Mouse (Mus musculus) embryonic facial prominence, embryonic 10.5 days (tissue): ENCODE results near the gene Bsph1. TPM values are rescaled to one million over a fixed set of nuclear protein-coding genes. Genes with fewer than 3 reads are reported as not detected.
"Not testable (repeated sequence)": the region's sequence is repeated elsewhere in the genome, so short reads cannot be mapped to it uniquely, and the experiment has no call there.

Experiments used
- DNase-seq: peaks from one replicate; pipeline ENCODE4 v3.0.0-alpha.2; 2017; ENCODE audit warnings: low spot score
- H3K27ac ChIP-seq: fragments of 300-500 bp; sonication (generic); replicated peaks from 2 replicates; pipeline ENCODE4 v1.5.1; 2016; ENCODE audit warnings: mild to moderate bottlenecking
- H3K27me3 ChIP-seq: fragments of 300-500 bp; sonication (generic); replicated peaks from 2 replicates; pipeline ENCODE4 v1.6.1; 2016; ENCODE audit warnings: low read depth, mild to moderate bottlenecking; ENCODE audit not compliant: poor library complexity, severe bottlenecking
- H3K36me3 ChIP-seq: fragments of 300-500 bp; sonication (generic); replicated peaks from 2 replicates; pipeline ENCODE4 v1.6.1; 2016; ENCODE audit warnings: mild to moderate bottlenecking, moderate library complexity
- H3K4me1 ChIP-seq: fragments of 300-500 bp; sonication (generic); 2 replicates; pipeline ENCODE4 v1.6.1; 2016
- H3K4me3 ChIP-seq: fragments of 300-500 bp; sonication (generic); 2 replicates; pipeline ENCODE4 v1.5.1; 2016; ENCODE audit warnings: mild to moderate bottlenecking, moderate library complexity
- H3K9me3 ChIP-seq: fragments of 300-500 bp; sonication (generic); 2 replicates; pipeline ENCODE4 v1.6.1; 2016; ENCODE audit warnings: mild to moderate bottlenecking
- whole genome bisulfite sequencing: fragments of 180-500 bp; shearing (Covaris S2); methylation state at CpG from one replicate; pipeline ENCODE4 v1.1.7; 2016; 5-methylcytosine and 5-hydroxymethylcytosine counted together
- polyA plus RNA-seq: library from polyadenylated mRNA; unstranded; fragments of >200 nt; fragmentation: Nextera tagmentation; extraction: Ambion mirVana; gene quantifications from 2 replicates; pipeline ENCODE4 v1.2.1, GENCODE M21; 2016

The Bsph1 gene
- polyA plus RNA-seq = not detected in 2 replicates

DNA sequence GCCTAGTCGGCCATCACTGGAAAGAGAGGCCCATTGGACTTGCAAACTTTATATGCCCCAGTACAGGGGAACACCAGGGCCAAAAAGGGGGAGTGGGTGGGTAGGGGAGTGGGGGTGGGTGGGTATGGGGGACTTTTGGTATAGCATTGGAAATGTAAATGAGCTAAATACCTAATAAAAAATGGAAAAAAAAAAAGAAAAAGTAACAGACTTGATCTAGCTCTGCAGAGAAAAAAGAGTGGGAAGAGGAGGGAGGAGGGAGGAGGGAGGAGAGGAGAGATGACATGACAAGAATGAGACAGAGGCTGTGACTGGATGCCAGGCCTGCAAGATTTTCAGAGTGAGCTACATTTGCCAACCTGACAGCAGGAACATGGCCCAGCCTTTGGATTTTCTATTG is at the start of gene Bsph1:
Gene Bsph1 (plus strand): TSS at position 301 of the 400 bp plus-strand sequence.
- not testable (repeated sequence) for H3K4me3 ChIP-seq, H3K27ac ChIP-seq, H3K4me1 ChIP-seq, H3K27me3 ChIP-seq, DNase-seq, H3K36me3 ChIP-seq
- peaks cover 17% of the 10 kb centered on the region for H3K9me3 ChIP-seq
- WGBS = 63% methylated on average over 1 of the region's 1 CpGs

DNA sequence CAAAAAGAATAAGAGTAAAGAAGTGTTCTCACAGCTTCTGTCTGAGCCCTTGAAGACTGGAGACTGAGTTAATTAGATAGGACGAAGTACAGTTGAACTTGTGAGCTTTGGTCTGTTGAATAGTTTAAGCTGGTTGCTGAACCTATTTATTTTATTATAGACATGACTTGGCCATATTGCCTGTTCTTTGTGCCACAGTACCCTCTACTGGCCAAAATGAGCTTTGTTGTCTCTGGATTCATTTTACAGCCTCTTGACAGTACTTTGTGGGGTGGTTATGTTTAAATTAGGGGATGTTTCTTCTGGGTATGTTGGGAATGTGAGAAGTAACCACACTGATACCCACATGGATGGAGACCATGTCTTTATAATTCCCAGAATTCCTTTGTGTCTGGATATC is 60.9 kb downstream of the Bsph1 start:
- H3K4me1 ChIP-seq = no peaks in the 10 kb centered on the region
- WGBS = 65% methylated on average over 1 of the region's 1 CpGs
- no peak overlapping the region for H3K4me3 ChIP-seq
- no peaks in the 10 kb centered on the region for H3K36me3 ChIP-seq
- H3K27ac ChIP-seq = no peak overlapping the region
- no peaks in the 10 kb centered on the region for H3K27me3 ChIP-seq
- H3K9me3 ChIP-seq = peaks cover 25% of the 10 kb centered on the region; the same call in 1 of the 2 replicates
- no peak for DNase-seq

Other genes starting within 250 kb of the Bsph1 start
- gene Vmn1r89, start 237.8 kb upstream of the Bsph1 start, polyA plus RNA-seq = not detected in 2 replicates
- 160 and 162 TPM in 2 replicates for gene Lig1, start 173.6 kb upstream of the Bsph1 start, polyA plus RNA-seq
- 9.4 and 12.6 TPM in 2 replicates for gene Zswim9, start 172.1 kb upstream of the Bsph1 start, polyA plus RNA-seq
- gene Pla2g4c, start 126.2 kb upstream of the Bsph1 start, polyA plus RNA-seq = 1.8 and 1.9 TPM in 2 replicates
- not detected in 2 replicates for gene Cabp5, start 52.7 kb upstream of the Bsph1 start, polyA plus RNA-seq
- not detected in 2 replicates for gene Bsph2, start 120.2 kb downstream of the Bsph1 start, polyA plus RNA-seq
- gene Sult2a5, start 173.1 kb downstream of the Bsph1 start, polyA plus RNA-seq = not detected in 2 replicates